Mouse (Mus musculus): ENCODE data around the gene Gm11985. TPM values are rescaled to one million over a fixed set of nuclear protein-coding genes. Genes with fewer than 3 reads are reported as not detected.
A peak's percentile ranks its signal among the peaks of the same experiment; 100 is the strongest.

Gene Gm11985
- polyA plus RNA-seq, 1 experiment from 2014 or later, result not detected

- H3K9ac ChIP-seq (replicated peaks), result no peak overlapping the region
Observed at GRCm38 (mm10) chr11:7178724-7179123, 9.6 kb downstream of the Gm11985 start.

DNA sequence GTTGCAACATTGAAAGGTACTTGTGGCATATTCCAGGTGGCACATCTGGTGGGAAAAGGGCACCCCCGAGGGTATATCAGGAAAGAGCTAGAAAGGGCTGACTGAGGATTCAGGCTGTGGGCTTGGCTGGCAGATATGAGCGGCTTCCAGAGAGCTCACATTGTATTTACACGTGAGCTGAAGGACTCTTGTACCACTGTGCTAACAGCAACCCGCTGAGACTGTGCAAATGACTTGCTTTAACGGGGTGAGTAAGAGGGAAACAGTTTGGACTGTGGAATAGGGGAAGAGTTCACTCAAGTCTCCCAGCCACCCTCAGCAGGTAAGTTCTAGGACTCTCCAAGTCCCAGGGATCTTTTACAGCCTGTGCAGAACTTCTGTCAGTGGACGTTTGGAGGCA lies 14.7 kb downstream of the Gm11985 start:
- Histone ChIP-seq H3K27ac (no peak overlapping the region), H3K4me2 (replicated peaks) (no peak overlapping the region), H3K36me3 (0 out of 2 replicates have a peak, but pooled peaks cover 6% of the 10 kb centered on the region), H3K4me1 (replicated peaks) (no peaks in the 10 kb centered on the region), H3K9me3 (no peaks in the 10 kb centered on the region), H3K4me3 (replicated peaks) (no peak overlapping the region), H3K9ac (replicated peaks) (no peak overlapping the region), H3K27me3 (no peaks in the 10 kb centered on the region)
- no peak for ATAC-seq
- WGBS, result 86% methylated on average over 6 of the region's 6 CpGs

More at GRCm38 (mm10) chr11:7178724-7179123, 9.6 kb downstream of the Gm11985 start:
- ATAC-seq, result no peak
- Histone ChIP-seq H3K4me2 (replicated peaks) (no peak overlapping the region), H3K4me1 (replicated peaks) (peaks cover 14% of the 10 kb centered on the region), H3K4me3 (replicated peaks) (no peak overlapping the region), H3K27ac (no peak overlapping the region), H3K27me3 (no peaks in the 10 kb centered on the region), H3K9me3 (no peaks in the 10 kb centered on the region), H3K36me3 (no peaks in the 10 kb centered on the region)
- 74% methylated on average over 4 of the region's 4 CpGs for WGBS

GRCm38 (mm10) chr11:7169645-7170044 lies 18.7 kb downstream of the Gm11985 start:
- H3K36me3 ChIP-seq, result peaks cover 10% of the 10 kb centered on the region; the same call in 1 of the 2 replicates
- no peak overlapping the region for H3K4me3 ChIP-seq (replicated peaks)
- H3K4me2 ChIP-seq (replicated peaks), result no peak overlapping the region
- H3K27ac ChIP-seq, result no peak overlapping the region
- H3K4me1 ChIP-seq (replicated peaks), result no peaks in the 10 kb centered on the region
- no peaks in the 10 kb centered on the region for H3K27me3 ChIP-seq
- no peak for ATAC-seq
- no peaks in the 10 kb centered on the region for H3K9me3 ChIP-seq
- no peak overlapping the region for H3K9ac ChIP-seq (replicated peaks)
- WGBS, result 96% methylated on average over 1 of the region's 1 CpGs

GRCm38 (mm10) chr11:7164416-7164815 lies 24.0 kb downstream of the Gm11985 start:
- no peaks in the 10 kb centered on the region for H3K9me3 ChIP-seq
- H3K27ac ChIP-seq, result no peak overlapping the region
- peaks cover 16% of the 10 kb centered on the region for H3K4me1 ChIP-seq (replicated peaks)
- no peak overlapping the region for H3K9ac ChIP-seq (replicated peaks)
- H3K4me2 ChIP-seq (replicated peaks), result no peak overlapping the region
- H3K36me3 ChIP-seq, result peaks cover 5% of the 10 kb centered on the region; the same call in 1 of the 2 replicates
- no peaks in the 10 kb centered on the region for H3K27me3 ChIP-seq
- no peak overlapping the region for H3K4me3 ChIP-seq (replicated peaks)
- ATAC-seq, result no peak
- WGBS, result 52% methylated on average over 4 of the region's 4 CpGs

- 79% methylated on average over 8 of the region's 8 CpGs for whole genome bisulfite sequencing
- no peak overlapping the region for H3K27ac ChIP-seq
Observed at GRCm38 (mm10) chr11:7161502-7162174, 26.7 kb downstream of the Gm11985 start.

DNA sequence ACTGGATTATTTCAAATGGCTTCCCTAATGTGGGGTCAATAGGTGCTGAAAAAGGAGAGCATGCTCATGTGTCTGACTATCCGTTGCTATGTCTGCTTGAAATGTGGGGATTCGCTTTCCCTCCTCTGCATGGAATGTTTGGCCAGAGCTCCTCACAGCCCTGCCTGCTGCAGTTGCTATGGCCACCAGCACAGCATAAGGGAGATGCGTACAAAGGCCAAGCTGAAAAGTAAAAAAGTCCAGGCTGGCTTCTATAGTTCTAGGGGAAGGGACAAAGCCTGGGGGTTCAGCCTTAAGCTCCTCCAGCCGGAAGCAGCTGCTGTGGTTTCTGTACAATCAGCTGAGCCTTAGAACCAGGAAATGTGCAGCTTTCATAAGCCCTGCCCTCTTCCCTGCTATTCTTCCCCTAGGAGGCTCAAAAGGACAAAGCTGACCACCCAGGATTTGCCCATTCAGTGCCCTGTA lies 27.7 kb downstream of the Gm11985 start:
- peak overlapping the region; percentile 56; the same call in 1 of the 2 replicates for H3K27ac ChIP-seq
- WGBS, result 17% methylated on average over 4 of the region's 4 CpGs
- no peak overlapping the region for H3K4me2 ChIP-seq (replicated peaks)
- peak; percentile 81 for ATAC-seq
- H3K27me3 ChIP-seq, result no peaks in the 10 kb centered on the region
- H3K9ac ChIP-seq (replicated peaks), result no peak overlapping the region
- H3K4me3 ChIP-seq (replicated peaks), result no peak overlapping the region
- no peaks in the 10 kb centered on the region for H3K36me3 ChIP-seq
- no peaks in the 10 kb centered on the region for H3K9me3 ChIP-seq
- H3K4me1 ChIP-seq (replicated peaks), result peaks cover 16% of the 10 kb centered on the region

More at GRCm38 (mm10) chr11:7161502-7162174, 26.7 kb downstream of the Gm11985 start:
- Histone ChIP-seq H3K27me3 (no peaks in the 10 kb centered on the region), H3K4me2 (replicated peaks) (no peak overlapping the region), H3K9ac (replicated peaks) (no peak overlapping the region), H3K4me1 (replicated peaks) (peaks cover 16% of the 10 kb centered on the region), H3K36me3 (no peaks in the 10 kb centered on the region), H3K4me3 (replicated peaks) (no peak overlapping the region), H3K9me3 (no peaks in the 10 kb centered on the region)
- ATAC-seq, result peak; percentile 54

- 67% methylated on average over 6 of the region's 6 CpGs for WGBS
- H3K27ac ChIP-seq, result 0 out of 2 replicates have a peak overlapping the region, but pooled peaks have one; percentile 56
Observed at GRCm38 (mm10) chr11:7160146-7160545, 28.2 kb downstream of the Gm11985 start.

DNA sequence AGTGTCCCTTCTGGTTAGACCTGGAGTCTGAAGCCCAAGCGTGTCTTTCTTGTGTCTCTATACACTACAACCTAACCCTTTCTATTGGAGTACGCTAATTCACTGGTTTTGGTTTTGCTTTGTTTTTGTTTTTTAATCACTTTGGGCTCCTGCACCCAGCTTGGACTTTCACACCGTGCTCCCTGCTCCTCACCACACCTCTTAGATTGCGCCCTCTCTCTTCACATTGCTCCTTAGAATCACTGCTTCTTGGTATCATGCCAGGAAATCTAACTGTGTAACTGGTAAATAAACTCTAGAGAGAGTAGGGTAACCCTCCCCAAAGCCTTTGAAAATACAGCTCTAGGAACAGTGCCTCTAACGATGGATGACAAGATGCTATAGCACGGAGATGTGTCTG lies 30.2 kb downstream of the Gm11985 start:
- no peak overlapping the region for H3K4me3 ChIP-seq (replicated peaks)
- no peak for ATAC-seq
- WGBS, result 91% methylated on average over 6 of the region's 6 CpGs
- no peak overlapping the region for H3K27ac ChIP-seq
- H3K9me3 ChIP-seq, result no peaks in the 10 kb centered on the region
- H3K9ac ChIP-seq (replicated peaks), result no peak overlapping the region
- H3K4me2 ChIP-seq (replicated peaks), result no peak overlapping the region
- peaks cover 16% of the 10 kb centered on the region for H3K4me1 ChIP-seq (replicated peaks)
- H3K27me3 ChIP-seq, result no peaks in the 10 kb centered on the region
- no peaks in the 10 kb centered on the region for H3K36me3 ChIP-seq

More at GRCm38 (mm10) chr11:7160146-7160545, 28.2 kb downstream of the Gm11985 start:
- H3K27me3 ChIP-seq, result no peaks in the 10 kb centered on the region
- no peak overlapping the region for H3K4me3 ChIP-seq (replicated peaks)
- no peaks in the 10 kb centered on the region for H3K36me3 ChIP-seq
- H3K4me1 ChIP-seq (replicated peaks), result peaks cover 16% of the 10 kb centered on the region
- ATAC-seq, result no peak
- no peak overlapping the region for H3K4me2 ChIP-seq (replicated peaks)
- H3K9ac ChIP-seq (replicated peaks), result no peak overlapping the region
- no peaks in the 10 kb centered on the region for H3K9me3 ChIP-seq

DNA sequence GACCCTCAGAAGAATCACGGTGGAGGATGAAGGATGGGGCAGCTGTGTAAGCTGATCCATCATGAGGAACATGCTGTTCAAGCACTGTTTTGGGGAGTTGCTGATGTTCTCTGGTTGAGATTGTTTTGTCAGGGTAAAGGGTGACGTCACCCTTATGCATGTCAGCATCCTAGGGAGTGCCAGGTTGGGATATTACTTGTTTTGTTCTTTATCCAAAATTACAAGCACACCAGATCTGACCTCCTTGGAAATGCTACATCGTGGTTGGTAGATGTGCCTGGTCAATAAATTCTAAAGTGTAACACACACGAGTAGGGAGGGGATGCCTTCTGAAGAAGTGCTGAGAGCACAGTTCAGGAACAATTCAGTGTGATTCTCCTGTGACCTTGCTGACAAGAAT lies 31.9 kb downstream of the Gm11985 start:
- Histone ChIP-seq H3K4me3 (replicated peaks) (no peak overlapping the region), H3K9me3 (no peaks in the 10 kb centered on the region), H3K27me3 (no peaks in the 10 kb centered on the region), H3K36me3 (no peaks in the 10 kb centered on the region; the same call in 1 of the 2 replicates), H3K4me2 (replicated peaks) (no peak overlapping the region), H3K9ac (replicated peaks) (no peak overlapping the region), H3K27ac (no peak overlapping the region), H3K4me1 (replicated peaks) (peaks cover 15% of the 10 kb centered on the region)
- WGBS, result 87% methylated on average over 4 of the region's 4 CpGs
- no peak for ATAC-seq

DNA sequence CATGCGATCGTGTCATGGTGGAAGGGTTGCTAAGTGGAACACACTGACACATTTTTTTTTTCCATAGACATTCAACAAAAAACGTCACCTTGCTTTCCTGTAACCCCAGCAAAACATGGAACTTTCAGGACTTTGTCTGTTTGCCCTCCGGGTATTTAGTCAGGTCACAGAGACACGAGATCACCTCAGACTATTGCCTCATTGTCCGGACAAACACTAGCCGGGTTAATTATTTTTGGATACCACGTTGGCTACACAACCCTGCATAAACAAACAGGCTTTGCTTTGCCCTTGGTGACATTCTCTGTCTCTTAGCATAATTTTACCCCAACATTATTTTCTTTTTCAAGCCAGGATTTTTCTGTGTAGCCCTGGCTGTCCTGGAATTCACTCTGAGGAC lies 35.3 kb downstream of the Gm11985 start:
- no peak for ATAC-seq
- Histone ChIP-seq H3K4me1 (replicated peaks) (0 out of 2 replicates have a peak, but pooled peaks cover 2% of the 10 kb centered on the region), H3K9me3 (no peaks in the 10 kb centered on the region), H3K36me3 (peaks cover 12% of the 10 kb centered on the region), H3K27me3 (no peaks in the 10 kb centered on the region), H3K9ac (replicated peaks) (no peak overlapping the region), H3K4me2 (replicated peaks) (no peak overlapping the region), H3K27ac (no peak overlapping the region), H3K4me3 (replicated peaks) (no peak overlapping the region)
- WGBS, result 86% methylated on average over 8 of the region's 8 CpGs

- Histone ChIP-seq H3K4me2 (replicated peaks) (no peak overlapping the region), H3K9ac (replicated peaks) (no peak overlapping the region), H3K4me3 (replicated peaks) (no peak overlapping the region), H3K4me1 (replicated peaks) (0 out of 2 replicates have a peak, but pooled peaks cover 2% of the 10 kb centered on the region), H3K36me3 (peaks cover 12% of the 10 kb centered on the region), H3K9me3 (no peaks in the 10 kb centered on the region), H3K27ac (no peak overlapping the region), H3K27me3 (no peaks in the 10 kb centered on the region)
- WGBS, result 94% methylated on average over 12 of the region's 12 CpGs
- ATAC-seq, result no peak
Observed at GRCm38 (mm10) chr11:7152371-7152770, 36.0 kb downstream of the Gm11985 start.

DNA sequence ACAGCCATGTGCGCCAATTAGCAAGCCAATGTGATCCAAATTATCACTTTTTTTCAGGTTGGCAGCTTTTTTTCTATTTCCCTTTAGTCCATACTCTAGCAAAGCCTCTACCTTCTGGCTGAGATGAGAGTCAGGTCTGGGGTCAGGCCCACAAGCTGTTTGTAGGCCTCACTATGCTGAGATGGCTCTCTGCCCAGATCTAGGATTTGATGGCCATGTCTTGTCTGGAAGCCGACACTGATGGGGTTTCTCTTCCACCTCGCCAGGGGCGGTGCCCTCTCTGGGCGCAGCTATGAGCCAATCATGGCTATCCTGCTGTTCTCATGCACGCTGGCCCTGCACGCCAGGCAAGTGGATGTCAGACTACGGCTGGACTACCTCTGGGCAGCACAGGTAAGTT lies 37.9 kb downstream of the Gm11985 start:
- Histone ChIP-seq H3K27ac (no peak overlapping the region), H3K36me3 (peaks cover 17% of the 10 kb centered on the region), H3K4me3 (replicated peaks) (no peak overlapping the region), H3K4me1 (replicated peaks) (0 out of 2 replicates have a peak, but pooled peaks cover 2% of the 10 kb centered on the region), H3K9ac (replicated peaks) (no peak overlapping the region), H3K9me3 (no peaks in the 10 kb centered on the region), H3K4me2 (replicated peaks) (no peak overlapping the region), H3K27me3 (no peaks in the 10 kb centered on the region)
- 91% methylated on average over 8 of the region's 8 CpGs for WGBS
- ATAC-seq, result no peak

All from midbrain, embryonic 13.5 days (tissue).